Mouse (Mus musculus) c-Kit-positive CD71-positive TER-119-negative erythroid progenitor cells, embryonic 14.5 days (primary cell): ENCODE data around the gene Bpifb3.
A peak's percentile ranks its signal among the peaks of the same experiment; 100 is the strongest.

Experiments
- DNase-seq: peaks from one replicate; pipeline ENCODE4 v3.0.0-alpha.2; 2013; ENCODE audit warnings: low read depth

The Bpifb3 gene

DNA sequence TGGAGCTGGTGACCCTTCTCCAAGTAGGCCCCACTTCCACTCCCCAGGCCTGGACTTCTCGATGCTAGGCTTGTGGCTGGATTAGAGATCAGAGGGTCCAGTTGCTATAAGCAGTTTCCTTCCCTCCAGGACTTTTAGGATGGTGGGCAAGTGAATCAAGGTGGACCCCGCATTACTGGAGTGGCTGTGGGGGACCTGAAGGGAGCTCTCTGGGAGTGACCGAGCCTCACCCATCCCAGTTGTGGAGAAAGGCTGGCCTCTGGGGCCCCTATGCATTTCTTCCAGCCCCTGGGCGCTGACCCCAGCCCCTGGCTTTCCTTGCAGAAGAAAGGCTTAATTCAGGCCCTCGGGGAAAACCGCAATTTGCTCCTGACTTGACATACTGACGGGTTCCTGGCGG lies at the start of gene Bpifb3:
Gene Bpifb3, plus strand, starts transcription at position 301 of the 400 bp plus-strand sequence.
- no peak for DNase-seq

- no peak for DNase-seq
These were observed 47.0 kb upstream of the Bpifb3 start, which contains the start of gene Sun5 for GRCm38 (mm10) chr2:153870984-153871383. Sun5 (minus strand) TSS chr2:153871084.

DNA sequence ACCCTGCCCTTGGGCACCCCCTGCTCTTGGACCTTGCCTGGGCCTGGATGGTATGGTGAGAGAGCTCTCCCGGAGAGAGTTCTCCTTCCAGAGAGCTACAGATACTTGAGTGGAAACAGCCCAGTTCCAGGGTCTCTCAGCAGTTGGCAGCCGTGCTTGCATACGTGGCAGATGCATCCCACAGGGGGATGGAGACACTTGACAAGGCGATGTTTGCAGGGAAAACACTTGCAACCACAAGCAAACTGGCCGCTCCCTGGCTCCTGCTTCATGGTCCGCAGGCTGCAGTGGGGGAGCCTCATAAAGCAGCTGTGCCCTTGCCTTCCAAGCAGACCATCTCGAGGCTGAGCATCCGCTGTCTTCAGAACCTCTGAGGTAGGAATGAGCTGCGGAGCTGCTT lies 43.3 kb upstream of the Bpifb3 start, which contains the start of gene Bpifb2:
Gene Bpifb2, plus strand, starts transcription at position 301 of the 400 bp plus-strand sequence.
- DNase-seq = no peak

- no peak for DNase-seq
These were observed 18.9 kb upstream of the Bpifb3 start for GRCm38 (mm10) chr2:153899111-153899510.

DNA sequence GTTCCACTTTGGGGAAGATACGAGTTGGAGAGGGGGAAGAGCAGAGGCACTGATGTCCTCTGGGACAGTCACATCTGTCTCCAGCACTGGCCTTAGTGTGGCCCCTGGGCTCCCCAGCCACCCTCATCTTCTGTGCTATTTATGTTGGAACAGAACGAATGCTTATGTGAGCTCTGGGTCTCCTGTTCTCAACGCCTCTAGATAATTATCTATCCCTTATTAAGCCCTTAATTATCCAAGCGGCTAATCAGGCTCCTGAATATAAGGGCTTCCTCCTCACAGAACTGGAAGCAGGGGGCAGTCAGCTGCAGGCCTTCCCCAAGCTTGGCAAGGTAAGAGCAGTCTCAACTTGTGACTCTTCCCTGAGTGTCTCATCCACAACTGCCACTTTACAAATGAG lies 17.9 kb upstream of the Bpifb3 start, which contains the start of gene Bpifb6:
Gene Bpifb6, plus strand, starts transcription at position 301 of the 400 bp plus-strand sequence.
- no peak for DNase-seq

GRCm38 (mm10) chr2:153902726-153903125 lies 15.3 kb upstream of the Bpifb3 start:
- DNase-seq = no peak

DNA sequence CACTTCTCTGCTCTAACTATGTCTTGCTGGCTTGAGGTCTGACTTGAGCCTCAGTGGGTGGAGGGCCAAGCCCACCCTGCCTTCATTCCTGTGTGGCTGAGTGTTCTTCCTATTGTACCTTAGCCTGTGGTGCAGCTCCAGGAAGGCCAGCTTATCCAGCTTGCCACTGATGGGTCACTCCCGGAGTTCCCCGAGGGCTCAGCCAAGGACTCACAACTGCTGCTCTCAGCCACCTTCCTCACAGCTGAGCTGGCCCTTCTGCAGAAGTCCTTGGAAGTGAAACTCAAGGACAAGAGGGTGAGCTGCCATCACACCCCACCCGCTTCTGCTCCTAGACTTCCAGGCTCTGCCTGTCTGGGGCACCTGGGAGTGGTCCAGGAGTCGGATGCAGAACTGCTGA lies 11.4 kb upstream of the Bpifb3 start:
- DNase-seq = no peak

- no peak for DNase-seq
These were observed 3.9 kb upstream of the Bpifb3 start for GRCm38 (mm10) chr2:153914151-153914550.

- no peak for DNase-seq
These were observed 3.2 kb downstream of the Bpifb3 start for GRCm38 (mm10) chr2:153921246-153921645.

DNA sequence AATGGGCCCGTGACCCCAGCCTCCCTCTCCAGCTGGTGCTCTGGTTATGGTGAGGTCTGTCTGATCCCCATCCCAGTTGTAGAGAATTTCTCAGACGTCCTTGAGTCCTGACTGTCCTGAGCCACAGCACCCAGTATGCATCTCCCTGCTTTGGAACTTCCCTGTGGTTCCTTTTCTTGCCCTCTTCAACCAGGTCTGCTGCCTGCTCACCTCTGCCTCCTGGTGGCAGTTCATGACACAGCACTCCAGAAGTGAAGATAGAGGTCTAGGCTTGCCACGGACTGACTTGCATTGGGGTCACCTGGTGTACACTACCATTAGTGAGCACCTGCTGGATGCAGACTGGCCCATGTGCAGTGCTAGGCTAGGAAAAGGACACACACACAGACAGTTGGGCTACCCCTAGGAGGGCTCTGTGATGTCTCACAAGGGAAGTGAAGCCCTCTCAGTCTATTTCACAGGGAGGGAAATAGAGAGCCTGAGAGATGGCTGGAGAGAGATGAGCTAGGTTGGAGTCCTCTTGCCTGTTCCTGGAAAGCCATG lies 11.9 kb downstream of the Bpifb3 start:
- peak; percentile 15 for DNase-seq

DNA sequence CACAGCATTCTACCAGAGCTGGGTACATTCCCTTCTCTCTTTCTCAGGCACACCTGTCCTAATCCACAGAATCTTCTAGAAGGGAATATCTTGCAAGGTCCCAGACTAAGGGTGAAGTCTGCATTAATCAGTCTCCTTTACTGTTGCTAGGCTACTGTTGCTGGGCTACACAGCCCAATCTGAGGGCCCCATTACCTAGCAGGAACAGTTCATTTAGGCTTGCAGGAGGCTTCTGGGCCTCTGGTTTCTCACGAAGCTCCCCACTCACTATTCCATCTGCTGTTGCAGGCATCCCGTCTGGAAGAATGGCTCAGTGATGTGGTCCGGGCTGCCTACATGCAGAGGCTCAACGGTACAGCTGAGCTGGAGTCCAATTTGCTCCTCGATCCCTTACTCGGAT lies 13.1 kb downstream of the Bpifb3 start:
- DNase-seq = no peak

DNA sequence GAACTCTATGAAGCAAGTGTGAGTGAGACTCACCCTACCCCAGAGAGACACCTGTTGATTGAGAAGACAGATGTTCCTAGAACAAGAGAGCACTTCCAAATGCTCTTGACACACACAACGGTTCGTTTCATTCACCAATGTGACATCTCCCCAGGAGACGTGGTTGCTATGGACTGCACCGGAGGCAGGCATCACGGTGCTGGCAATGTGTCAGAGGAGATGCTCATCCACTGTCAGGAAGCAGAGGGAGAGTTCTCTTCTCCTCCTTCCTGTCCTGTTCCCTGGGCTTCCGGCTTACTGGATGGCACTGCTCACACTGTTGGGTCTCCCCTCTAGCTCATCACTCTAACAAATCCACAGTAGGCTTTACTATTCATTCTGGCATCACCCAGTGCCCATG lies 15.3 kb downstream of the Bpifb3 start:
- DNase-seq = no peak

DNA sequence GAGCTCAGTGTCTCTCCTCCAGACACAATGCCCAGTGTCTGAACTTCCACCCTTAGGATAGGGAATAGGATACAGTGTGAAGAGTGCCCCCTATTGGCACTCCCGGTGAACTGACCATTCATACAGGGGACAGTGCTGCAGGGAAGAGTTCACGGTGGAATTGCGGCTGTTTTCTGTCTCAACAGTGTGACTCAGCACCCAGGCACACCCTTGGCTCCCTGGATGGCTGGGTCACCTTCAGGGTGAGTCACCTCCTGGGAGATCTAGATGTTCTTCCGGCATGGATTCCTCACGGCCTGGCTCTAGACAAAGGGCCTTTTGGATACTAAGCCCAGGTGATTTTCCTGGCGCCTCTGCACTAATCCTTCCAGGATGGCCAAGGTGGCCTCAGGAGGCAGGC lies 17.3 kb downstream of the Bpifb3 start:
- DNase-seq = no peak

DNA sequence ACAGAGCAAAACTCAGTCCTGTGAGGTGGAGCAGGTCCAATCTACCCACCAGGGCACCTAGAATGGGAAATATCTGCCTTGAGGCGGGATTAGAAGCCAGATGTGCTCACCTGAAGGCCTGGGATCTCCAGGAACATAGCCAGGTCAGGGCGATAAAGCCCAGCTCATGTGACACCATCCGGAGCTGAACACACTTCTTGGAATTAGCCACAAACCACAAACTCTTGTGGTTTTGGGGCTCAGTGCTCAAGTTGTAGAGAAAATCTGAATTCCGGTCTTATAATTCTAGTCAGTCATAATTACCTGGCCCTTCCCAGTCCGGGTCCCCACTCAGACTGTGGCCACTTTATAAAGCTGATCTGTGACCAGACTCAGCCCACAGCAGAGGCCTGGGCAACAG lies 19.8 kb downstream of the Bpifb3 start, which contains the start of gene Bpifb4:
Gene Bpifb4, plus strand, starts transcription at position 370 of the 400 bp plus-strand sequence.
- DNase-seq = no peak

DNA sequence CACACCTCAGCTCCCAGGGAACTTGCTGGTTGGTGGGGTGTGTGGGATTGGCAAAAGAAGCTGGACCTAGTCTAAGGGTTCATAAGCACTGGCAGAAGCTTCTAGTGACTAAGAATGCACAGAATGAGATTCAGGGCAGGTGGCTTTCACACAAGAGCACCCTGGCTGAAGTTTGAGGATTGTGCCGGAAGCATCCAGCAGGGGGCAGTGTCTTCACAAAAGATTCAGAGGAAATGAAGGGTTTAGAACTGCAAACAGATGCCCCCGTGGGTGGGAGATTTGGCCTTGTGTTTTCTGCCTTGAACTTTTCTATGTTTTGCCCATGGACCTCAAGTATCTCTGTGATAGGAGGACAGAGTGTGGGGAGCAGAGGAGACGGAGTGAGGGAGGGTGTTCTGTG lies 25.5 kb downstream of the Bpifb3 start:
- DNase-seq = peak; percentile 33

DNA sequence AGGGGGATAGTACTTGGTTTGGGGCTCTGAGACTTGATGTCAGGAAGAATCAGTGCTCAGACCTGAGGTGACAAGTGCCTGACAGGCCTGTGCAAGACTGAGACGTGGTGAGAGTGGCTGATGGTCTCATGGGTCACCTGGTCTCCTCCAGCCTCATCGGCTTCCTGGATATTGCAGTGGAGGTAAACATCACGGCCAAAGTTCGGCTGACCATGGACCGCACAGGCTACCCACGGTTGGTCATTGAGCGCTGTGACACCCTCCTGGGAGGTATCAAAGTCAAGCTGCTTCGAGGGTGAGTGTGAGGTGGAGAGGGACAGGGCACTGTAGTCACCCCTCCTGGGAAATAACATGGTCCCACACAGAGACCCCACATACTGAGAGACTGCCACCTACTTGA lies 26.5 kb downstream of the Bpifb3 start:
- DNase-seq = no peak

DNA sequence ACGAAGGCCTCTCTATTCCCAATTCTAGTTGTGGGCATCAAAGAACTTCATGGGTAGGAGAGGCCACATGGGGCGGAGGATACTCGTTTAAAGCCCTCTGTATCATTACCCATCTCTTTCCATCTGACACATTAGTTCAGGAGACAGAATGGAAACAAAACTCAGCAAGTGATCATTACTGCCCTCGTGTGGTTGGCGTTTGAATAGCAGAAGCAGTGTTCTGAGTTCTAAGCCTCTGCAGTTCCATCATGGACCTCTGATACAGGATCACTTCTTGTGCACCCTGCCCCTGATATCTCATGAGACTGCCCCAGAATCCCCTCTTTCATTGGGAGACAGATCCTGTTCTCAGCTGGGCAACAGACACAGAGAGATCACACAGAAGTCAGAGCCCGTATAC lies 34.9 kb downstream of the Bpifb3 start:
- peak; percentile 53 for DNase-seq

DNA sequence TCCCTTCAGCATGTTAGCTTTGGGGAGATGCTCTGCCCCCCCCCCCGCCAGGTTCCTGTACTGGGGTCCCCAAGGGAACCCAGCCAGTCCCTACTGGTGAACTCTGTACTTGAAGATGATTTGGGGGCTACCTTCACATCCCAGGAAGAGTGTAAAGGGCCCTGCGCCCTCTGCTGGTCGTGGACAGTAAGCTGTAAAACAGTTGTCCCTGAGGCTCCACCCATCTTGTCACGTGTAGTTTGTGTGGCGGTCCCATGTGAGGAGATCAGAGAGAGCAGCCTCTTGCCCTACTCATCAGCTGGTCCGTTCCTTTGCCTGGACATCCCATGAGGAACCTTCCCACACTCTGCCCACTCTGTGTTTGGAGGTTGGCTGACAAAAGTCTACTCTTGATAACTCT lies 35.8 kb downstream of the Bpifb3 start:
- DNase-seq = peak; percentile 62

- no peak for DNase-seq
These were observed 44.8 kb downstream of the Bpifb3 start for GRCm38 (mm10) chr2:153962821-153963331.

DNA sequence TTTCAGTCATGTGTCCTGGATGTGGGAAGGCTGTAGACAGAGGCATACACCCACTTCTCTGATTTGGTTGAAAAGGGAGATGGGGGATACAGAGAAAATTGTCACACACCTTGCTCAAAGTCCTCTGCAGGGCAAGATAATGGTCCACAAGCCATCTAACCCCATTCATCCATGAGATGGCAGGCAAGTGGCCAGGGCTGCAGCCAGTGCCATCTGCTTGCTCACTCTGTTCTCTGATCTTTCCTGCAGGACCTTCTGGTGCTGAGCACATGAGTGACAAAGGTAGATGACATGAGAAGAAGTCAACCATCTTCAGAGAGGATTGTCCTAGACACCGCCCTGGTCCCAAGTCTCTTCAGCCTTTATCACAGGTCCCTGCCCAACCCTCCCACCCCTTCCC lies 45.3 kb downstream of the Bpifb3 start:
- DNase-seq = no peak

DNA sequence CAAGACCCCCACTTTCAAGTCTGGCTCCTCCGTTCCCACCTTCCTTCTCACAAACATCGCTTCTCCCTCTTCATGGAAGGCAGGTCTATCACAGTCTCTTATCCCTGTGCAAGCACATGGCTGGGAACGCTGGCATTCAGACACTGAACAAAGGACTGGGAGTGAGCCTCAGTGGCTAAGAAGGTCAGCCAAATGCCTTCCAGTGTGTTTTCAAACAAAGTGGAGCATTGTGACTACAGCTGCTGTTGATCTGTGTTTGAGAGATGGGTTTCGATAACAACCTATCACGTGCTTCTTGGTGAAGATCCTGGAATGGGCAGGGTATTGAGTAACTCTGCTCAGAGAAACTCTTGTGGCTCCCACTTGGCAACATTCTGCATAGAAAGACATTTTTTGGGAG lies 52.2 kb downstream of the Bpifb3 start:
- no peak for DNase-seq

- DNase-seq = no peak
These were observed 56.6 kb downstream of the Bpifb3 start, which contains the start of gene Bpifa6 for GRCm38 (mm10) chr2:153974582-153974981. Bpifa6 (plus strand) TSS chr2:153974945.
